Mouse (Mus musculus) limb, embryonic 14.5 days (tissue): ENCODE data around the gene Olfr1508. TPM values are rescaled to one million over a fixed set of nuclear protein-coding genes. Genes with fewer than 3 reads are reported as not detected.
"Not testable (repeated sequence)": the region's sequence is repeated elsewhere in the genome, so short reads cannot be mapped to it uniquely, and the experiment has no call there.

ENCODE experiments used
- ATAC-seq: fragments of 200-750 bp; cut with Nextera tagmentation; 2 replicates; pipeline ENCODE4 v1.8.0; 2017; ENCODE audit warnings: low read depth, moderate number of reproducible peaks, moderate TSS enrichment; ENCODE audit not compliant: low FRiP score
- DNase-seq: peaks from one replicate; pipeline ENCODE4 v3.0.0-alpha.2; 2015; ENCODE audit warnings: low spot score
- H3K27ac ChIP-seq: fragments of 300-500 bp; sonication (generic); replicated peaks from 2 replicates; pipeline ENCODE4 v1.5.1; 2014; ENCODE audit warnings: low read depth, mild to moderate bottlenecking, low read length, moderate library complexity, mixed read lengths
- H3K27me3 ChIP-seq: fragments of 300-500 bp; sonication (generic); 2 replicates; pipeline ENCODE4 v1.6.1; 2014; ENCODE audit warnings: low read length, mixed read lengths; ENCODE audit not compliant: control insufficient read depth, insufficient read depth
- H3K36me3 ChIP-seq: fragments of 300-500 bp; sonication (generic); 2 replicates; pipeline ENCODE4 v1.6.1; 2014; ENCODE audit warnings: mild to moderate bottlenecking, low read length, moderate library complexity, mixed read lengths; ENCODE audit not compliant: control insufficient read depth, insufficient read depth
- H3K4me1 ChIP-seq: fragments of 300-500 bp; sonication (generic); 2 replicates; pipeline ENCODE4 v1.6.1; 2014; ENCODE audit warnings: antibody characterized with exemption, low read length, mixed read lengths; ENCODE audit not compliant: control insufficient read depth, insufficient read depth
- H3K4me2 ChIP-seq: fragments of 300-500 bp; sonication (generic); replicated peaks from 2 replicates; pipeline ENCODE4 v1.6.1; 2014; ENCODE audit warnings: low read depth, mild to moderate bottlenecking, low read length, moderate library complexity; ENCODE audit not compliant: severe bottlenecking
- H3K4me3 ChIP-seq: fragments of 300-500 bp; sonication (generic); replicated peaks from 2 replicates; pipeline ENCODE4 v1.5.1; 2014; ENCODE audit warnings: low read length
- H3K9ac ChIP-seq: fragments of 300-500 bp; sonication (generic); 2 replicates; pipeline ENCODE4 v1.6.1; 2014; ENCODE audit warnings: mild to moderate bottlenecking, low read depth, low read length, moderate library complexity; ENCODE audit not compliant: severe bottlenecking
- H3K9me3 ChIP-seq: fragments of 300-500 bp; sonication (generic); 2 replicates; pipeline ENCODE4 v1.6.1; 2016; ENCODE audit warnings: low read length; ENCODE audit not compliant: control insufficient read depth
- POLR2A ChIP-seq: fragments of 200-500 bp; IDR thresholded peaks from 2 replicates; pipeline ENCODE4 v1.8.0; 2012; ENCODE audit warnings: inconsistent platforms, mild to moderate bottlenecking, moderate library complexity, borderline replicate concordance; ENCODE audit not compliant: insufficient read depth, insufficient read length; ENCODE audit errors: extremely low read depth
- WGBS: fragments of 180-500 bp; shearing (Covaris S2); extraction: QIAGEN DNeasy Blood & Tissue Kit; methylation state at CpG from one replicate; pipeline ENCODE4 v1.1.7; 2014; 5-methylcytosine and 5-hydroxymethylcytosine counted together
- polyA plus RNA-seq, 2 experiments: library from polyadenylated mRNA; depleted of rRNA in 1 of 2; stranded (reverse) in 1 of 2; unstranded in 1 of 2; fragments of >200 nt; fragmentation: Nextera tagmentation in 1 of 2; extraction: Ambion mirVana in 1 of 2; gene quantifications; 2 replicates each; pipeline versions ENCODE4 v1.2.1 to v1.2.3; 2012 to 2014

Gene Olfr1508
- polyA plus RNA-seq, 2 experiments = 0.04 TPM; not detected in 1

DNA sequence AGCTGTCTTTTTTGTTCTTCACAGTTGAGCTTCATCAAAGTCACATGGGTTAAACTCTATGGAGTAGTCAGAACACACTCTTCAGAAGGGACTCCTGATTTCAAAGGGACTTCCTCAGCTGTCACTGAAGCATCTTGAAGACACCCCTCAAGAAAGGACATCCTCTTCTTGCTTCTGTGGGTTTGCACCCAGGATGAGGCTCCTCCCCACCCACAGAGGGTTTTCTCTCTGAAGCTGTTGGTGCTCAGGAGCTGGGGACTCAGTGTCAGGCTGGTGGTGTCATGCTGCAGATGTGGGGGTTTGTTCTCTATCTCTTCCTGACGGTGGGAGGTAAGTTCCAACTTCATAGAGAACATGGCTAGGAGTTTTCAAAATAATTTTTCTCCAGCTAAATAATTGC is 39.6 kb downstream of the Olfr1508 start:
- H3K9ac ChIP-seq = no peak overlapping the region
- no peaks in the 10 kb centered on the region for H3K4me1 ChIP-seq
- TF ChIP-seq POLR2A = no peak
- H3K4me2 ChIP-seq = no peak overlapping the region
- H3K27me3 ChIP-seq = no peaks in the 10 kb centered on the region
- no peak overlapping the region for H3K4me3 ChIP-seq
- ATAC-seq (no peak), DNase-seq (no peak)
- WGBS = 89% methylated on average over 1 of the region's 1 CpGs
- H3K9me3 ChIP-seq = no peaks in the 10 kb centered on the region
- no peak overlapping the region for H3K27ac ChIP-seq
- H3K36me3 ChIP-seq = no peaks in the 10 kb centered on the region

DNA sequence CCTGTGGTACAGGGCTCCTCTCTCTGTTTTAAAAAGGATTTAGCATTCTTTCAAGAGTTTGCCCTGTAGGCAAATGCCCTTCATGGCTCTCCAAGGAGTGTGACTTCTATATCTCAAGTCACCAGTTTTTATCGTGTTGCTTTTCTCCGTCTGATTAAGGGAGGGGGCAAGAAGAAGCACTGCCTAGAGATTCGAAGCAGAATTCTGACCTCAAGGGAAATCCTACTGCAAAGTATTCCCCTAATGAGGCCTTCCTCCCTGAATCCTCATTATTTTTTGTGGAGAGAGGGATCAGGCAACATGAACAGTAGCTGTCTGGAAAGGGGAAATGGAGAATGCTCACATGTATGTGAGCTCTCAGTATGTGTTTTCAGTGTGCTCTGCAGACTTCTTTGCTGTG is 53.0 kb downstream of the Olfr1508 start, which contains the start of gene Olfr1510:
Gene Olfr1510 (minus strand): TSS at position 101 of the 400 bp plus-strand sequence.
- WGBS = 72% methylated on average over 3 of the region's 3 CpGs
- no peak for ATAC-seq

GRCm38 (mm10) chr14:52410142-52410919 is 57.0 kb downstream of the Olfr1508 start:
- not testable (repeated sequence) for H3K4me2 ChIP-seq, H3K4me3 ChIP-seq, DNase-seq, H3K9ac ChIP-seq, H3K27me3 ChIP-seq, H3K27ac ChIP-seq, H3K4me1 ChIP-seq, H3K9me3 ChIP-seq, ATAC-seq, H3K36me3 ChIP-seq
- 88% methylated on average over 5 of the region's 10 CpGs for WGBS

More for the DNA sequence above, 53.0 kb downstream of the Olfr1508 start, which contains the start of gene Olfr1510:
- Histone ChIP-seq H3K36me3 (no peaks in the 10 kb centered on the region), H3K27ac (no peak within 1 kb of the TSS), H3K27me3 (no peaks in the 10 kb centered on the region), H3K4me3 (no peak within 1 kb of the TSS), H3K4me1 (no peaks in the 10 kb centered on the region), H3K9ac (no peak within 1 kb of the TSS), H3K4me2 (no peak within 1 kb of the TSS), H3K9me3 (no peaks in the 10 kb centered on the region)
- no peak for DNase-seq
- no peak for TF ChIP-seq POLR2A

Other genes starting within 250 kb of the Olfr1508 start
- gene Chd8, start 209.7 kb downstream of the Olfr1508 start, polyA plus RNA-seq (2012; rRNA removed) = 52.4 and 57.6 TPM in 2 replicates
- gene Chd8, start 209.7 kb downstream of the Olfr1508 start, polyA plus RNA-seq (2014; fragmentation: Nextera tagmentation; extraction: Ambion mirVana) = 50.0 and 52.6 TPM in 2 replicates
- 36.5 and 50.0 TPM in 2 replicates for gene Tox4, start 188.3 kb downstream of the Olfr1508 start, polyA plus RNA-seq (2012; rRNA removed)
- gene Tox4, start 188.3 kb downstream of the Olfr1508 start, polyA plus RNA-seq (2014; fragmentation: Nextera tagmentation; extraction: Ambion mirVana) = 39.7 and 40.0 TPM in 2 replicates
- gene Rab2b, start 187.9 kb downstream of the Olfr1508 start, polyA plus RNA-seq (2012; rRNA removed) = 29.5 and 35.3 TPM in 2 replicates
- 21.4 and 24.7 TPM in 2 replicates for gene Rab2b, start 187.9 kb downstream of the Olfr1508 start, polyA plus RNA-seq (2014; fragmentation: Nextera tagmentation; extraction: Ambion mirVana)
- gene Mettl3, start 162.4 kb downstream of the Olfr1508 start, polyA plus RNA-seq (2012; rRNA removed) = 41.9 and 43.1 TPM in 2 replicates
- gene Mettl3, start 162.4 kb downstream of the Olfr1508 start, polyA plus RNA-seq (2014; fragmentation: Nextera tagmentation; extraction: Ambion mirVana) = 36.7 and 40.8 TPM in 2 replicates
- gene Sall2, start 138.7 kb downstream of the Olfr1508 start, polyA plus RNA-seq (2012; rRNA removed) = 26.4 and 31.9 TPM in 2 replicates
- 18.9 and 21.5 TPM in 2 replicates for gene Sall2, start 138.7 kb downstream of the Olfr1508 start, polyA plus RNA-seq (2014; fragmentation: Nextera tagmentation; extraction: Ambion mirVana)
- gene Olfr1513, start 111.1 kb downstream of the Olfr1508 start, polyA plus RNA-seq (2012; rRNA removed) = not detected in 2 replicates
- gene Olfr1513, start 111.1 kb downstream of the Olfr1508 start, polyA plus RNA-seq (2014; fragmentation: Nextera tagmentation; extraction: Ambion mirVana) = not detected in 2 replicates
- not detected in 2 replicates for gene Olfr1512, start 88.3 kb downstream of the Olfr1508 start, polyA plus RNA-seq (2012; rRNA removed)
- not detected in 2 replicates for gene Olfr1512, start 88.3 kb downstream of the Olfr1508 start, polyA plus RNA-seq (2014; fragmentation: Nextera tagmentation; extraction: Ambion mirVana)
- gene Olfr1511, start 70.1 kb downstream of the Olfr1508 start, polyA plus RNA-seq (2012; rRNA removed) = not detected in 2 replicates
- not detected in 2 replicates for gene Olfr1511, start 70.1 kb downstream of the Olfr1508 start, polyA plus RNA-seq (2014; fragmentation: Nextera tagmentation; extraction: Ambion mirVana)
- gene Olfr1510, start 53.1 kb downstream of the Olfr1508 start, polyA plus RNA-seq (2012; rRNA removed) = not detected in 2 replicates
- gene Olfr1510, start 53.1 kb downstream of the Olfr1508 start, polyA plus RNA-seq (2014; fragmentation: Nextera tagmentation; extraction: Ambion mirVana) = not detected in 2 replicates
- not detected in 2 replicates for gene Olfr1509, start 24.5 kb downstream of the Olfr1508 start, polyA plus RNA-seq (2012; rRNA removed)
- gene Olfr1509, start 24.5 kb downstream of the Olfr1508 start, polyA plus RNA-seq (2014; fragmentation: Nextera tagmentation; extraction: Ambion mirVana) = not detected in 2 replicates
- gene Olfr1507, start 28.3 kb upstream of the Olfr1508 start, polyA plus RNA-seq (2012; rRNA removed) = 0.19 and 0.27 TPM in 2 replicates
- gene Olfr1507, start 28.3 kb upstream of the Olfr1508 start, polyA plus RNA-seq (2014; fragmentation: Nextera tagmentation; extraction: Ambion mirVana) = 0.47 TPM in 1 of 2 replicates, not detected in the other